Mouse (Mus musculus) kidney, postnatal 0 days (tissue): ENCODE measurements around the gene Olfr705. TPM values are rescaled to one million over a fixed set of nuclear protein-coding genes. Genes with fewer than 3 reads are reported as not detected.
"Not testable (repeated sequence)": the region's sequence is repeated elsewhere in the genome, so short reads cannot be mapped to it uniquely, and the experiment has no call there.

Experiments
- ATAC-seq: fragments of 200-750 bp; cut with Nextera tagmentation; replicated peaks from 2 replicates; pipeline ENCODE4 v1.8.0; 2017; ENCODE audit warnings: low read depth, moderate number of reproducible peaks, moderate TSS enrichment, moderate library complexity; ENCODE audit not compliant: low FRiP score
- DNase-seq: peaks from one replicate; pipeline ENCODE4 v3.0.0-alpha.2; 2016; ENCODE audit warnings: low spot score
- H3K27ac ChIP-seq: fragments of 300-500 bp; sonication (generic); 2 replicates; pipeline ENCODE4 v1.5.1; 2014; ENCODE audit warnings: mild to moderate bottlenecking
- H3K27me3 ChIP-seq: fragments of 300-500 bp; sonication (generic); 2 replicates; pipeline ENCODE4 v1.6.1; 2014; ENCODE audit warnings: low read length, mixed read lengths; ENCODE audit not compliant: insufficient read depth
- H3K36me3 ChIP-seq: fragments of 300-500 bp; sonication (generic); 2 replicates; pipeline ENCODE4 v1.6.1; 2014; ENCODE audit warnings: low read length, mixed read lengths; ENCODE audit not compliant: insufficient read depth
- H3K4me1 ChIP-seq: fragments of 300-500 bp; sonication (generic); replicated peaks from 2 replicates; pipeline ENCODE4 v1.6.1; 2014; ENCODE audit warnings: antibody characterized with exemption, low read length, mixed read lengths; ENCODE audit not compliant: insufficient read depth
- H3K4me2 ChIP-seq: fragments of 300-500 bp; sonication (generic); 2 replicates; pipeline ENCODE4 v1.6.1; 2014; ENCODE audit warnings: mild to moderate bottlenecking, low read length, moderate library complexity, mixed read lengths
- H3K4me3 ChIP-seq: fragments of 300-500 bp; sonication (generic); replicated peaks from 2 replicates; pipeline ENCODE4 v1.5.1; 2014; ENCODE audit warnings: low read depth, low read length
- H3K9ac ChIP-seq: fragments of 300-500 bp; sonication (generic); 2 replicates; pipeline ENCODE4 v1.6.1; 2014; ENCODE audit warnings: low read depth, low read length
- H3K9me3 ChIP-seq: fragments of 300-500 bp; sonication (generic); replicated peaks from 2 replicates; pipeline ENCODE4 v1.6.1; 2016; ENCODE audit warnings: low read length, inconsistent platforms, mixed read lengths
- CTCF ChIP-seq: IDR thresholded peaks from 2 replicates; pipeline ENCODE4 v1.5.1; 2016; ENCODE audit warnings: antibody characterized with exemption, low read depth, mild to moderate bottlenecking, moderate library complexity
- WGBS: fragments of 180-500 bp; shearing (Covaris S2); extraction: QIAGEN DNeasy Blood & Tissue Kit; methylation state at CpG from one replicate; pipeline ENCODE4 v1.1.7; 2014; 5-methylcytosine and 5-hydroxymethylcytosine counted together
- polyA plus RNA-seq: library from polyadenylated mRNA; unstranded; fragments of >200 nt; fragmentation: Nextera tagmentation; extraction: Ambion mirVana; gene quantifications from 2 replicates; pipeline ENCODE4 v1.2.1, GENCODE M21; 2015

Gene Olfr705
- polyA plus RNA-seq, result not detected in 2 replicates

DNA sequence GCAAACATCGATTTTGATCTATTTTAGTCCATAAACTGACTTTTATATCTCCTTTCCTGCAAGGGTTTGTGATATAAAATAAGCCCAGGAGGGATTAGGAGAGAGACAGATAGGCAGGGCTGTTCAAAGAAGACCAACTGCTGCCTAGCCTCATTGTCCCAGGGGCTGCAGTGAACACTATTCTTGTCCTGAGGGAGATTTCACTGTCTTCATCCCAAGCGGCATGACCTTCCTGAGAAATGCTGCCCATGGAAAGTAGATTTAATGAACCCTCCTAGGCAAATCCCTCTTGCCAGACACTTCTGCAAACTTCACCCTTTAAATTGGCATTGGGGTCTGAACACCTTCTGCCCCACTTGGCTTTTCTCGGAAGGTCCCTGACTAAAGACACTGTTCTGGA, at the start of gene Olfr705:
Gene Olfr705, minus strand, starts transcription at position 101 of the 400 bp plus-strand sequence.
- no peak within 1 kb of the TSS for H3K4me2 ChIP-seq
- no peak for ATAC-seq
- DNase-seq, result no peak
- H3K9me3 ChIP-seq, result no peaks in the 10 kb centered on the region
- no peaks in the 10 kb centered on the region for H3K27me3 ChIP-seq
- no peak within 1 kb of the TSS for H3K9ac ChIP-seq
- H3K27ac ChIP-seq, result no peak within 1 kb of the TSS
- TF ChIP-seq CTCF, result no peak
- no peaks in the 10 kb centered on the region for H3K4me1 ChIP-seq
- WGBS, result 76% methylated on average over 3 of the region's 3 CpGs
- no peaks in the 10 kb centered on the region for H3K36me3 ChIP-seq
- no peak within 1 kb of the TSS for H3K4me3 ChIP-seq

DNA sequence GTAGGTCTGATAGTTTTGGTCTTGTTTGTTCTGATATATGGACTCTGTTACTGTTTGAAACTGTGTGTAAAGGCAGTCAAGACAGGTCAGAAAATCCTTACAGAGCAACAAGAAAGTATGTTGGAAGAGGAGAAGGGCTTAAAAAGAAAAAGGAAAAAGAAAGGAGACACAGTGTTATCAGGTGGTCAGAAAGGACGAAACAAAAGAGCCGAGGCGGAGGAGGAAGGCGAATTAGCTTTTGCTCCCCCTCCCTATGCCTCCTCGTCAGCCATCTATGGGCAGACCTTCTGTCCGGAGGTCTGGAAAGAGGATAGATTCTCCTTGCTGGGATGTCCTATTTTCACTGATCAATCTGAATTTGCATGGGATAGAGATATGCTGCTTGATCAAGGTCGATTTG, 44.3 kb upstream of the Olfr705 start:
- H3K9me3 ChIP-seq, H3K36me3 ChIP-seq, DNase-seq, H3K9ac ChIP-seq, H3K4me1 ChIP-seq, H3K4me2 ChIP-seq, ATAC-seq, H3K27ac ChIP-seq, H3K4me3 ChIP-seq, H3K27me3 ChIP-seq: not testable (repeated sequence)
- 93% methylated on average over 2 of the region's 7 CpGs for WGBS

DNA sequence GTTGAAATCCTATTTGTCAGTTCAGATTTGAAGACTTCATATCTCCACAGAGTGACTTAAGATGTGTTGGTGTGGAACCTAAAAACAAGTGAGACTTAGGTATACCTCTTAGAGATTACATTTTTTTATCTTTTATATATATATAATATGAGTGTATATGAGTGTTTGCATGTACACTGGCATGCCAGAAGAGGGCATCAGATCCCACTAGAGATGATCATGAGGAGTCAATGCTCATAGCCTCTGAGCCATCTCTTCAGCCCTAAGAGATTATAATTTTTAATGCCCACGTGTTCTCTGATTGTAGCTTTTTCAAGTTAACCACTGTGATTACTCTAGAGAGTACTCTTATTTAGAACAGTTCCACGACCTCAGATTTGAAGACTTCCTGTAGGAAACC, 31.0 kb upstream of the Olfr705 start, which contains the start of gene Olfr1532-ps1:
Gene Olfr1532-ps1, plus strand, starts transcription at position 326 of the 400 bp plus-strand sequence.
- 74% methylated on average over 2 of the region's 2 CpGs for WGBS
- Histone ChIP-seq H3K36me3 (no peaks in the 10 kb centered on the region), H3K9me3 (no peaks in the 10 kb centered on the region), H3K4me1 (no peaks in the 10 kb centered on the region), H3K9ac (no peak within 1 kb of the TSS), H3K4me2 (no peak within 1 kb of the TSS), H3K27ac (no peak within 1 kb of the TSS), H3K27me3 (no peaks in the 10 kb centered on the region), H3K4me3 (no peak within 1 kb of the TSS)
- DNase-seq (no peak), ATAC-seq (no peak)
- no peak for TF ChIP-seq CTCF

DNA sequence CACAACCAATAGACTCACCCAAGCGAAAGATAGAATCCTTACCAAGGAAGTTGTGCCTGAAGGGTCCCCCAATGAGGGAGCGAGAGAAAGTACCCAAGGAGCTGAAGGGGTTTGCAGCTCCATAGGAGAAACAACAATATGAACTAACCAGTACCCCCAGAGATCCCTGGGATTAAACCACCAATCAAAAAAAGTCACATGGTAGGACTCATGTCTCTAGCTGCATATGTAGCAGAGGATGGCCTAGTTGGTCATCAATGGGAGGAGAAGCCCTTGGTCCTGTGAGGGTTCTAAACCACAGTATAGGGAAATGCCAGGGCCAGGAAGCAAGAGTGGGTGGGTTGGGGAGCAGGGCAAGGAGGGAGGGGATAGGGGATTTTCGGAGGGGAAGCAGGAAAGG, 24.4 kb upstream of the Olfr705 start, which contains the start of gene Olfr707:
Gene Olfr707, minus strand, starts transcription at position 101 of the 400 bp plus-strand sequence.
- H3K36me3 ChIP-seq, H3K4me3 ChIP-seq, H3K4me1 ChIP-seq, H3K4me2 ChIP-seq, DNase-seq, H3K27ac ChIP-seq, H3K9me3 ChIP-seq, ATAC-seq, H3K27me3 ChIP-seq, H3K9ac ChIP-seq: not testable (repeated sequence)
- 87% methylated on average over 3 of the region's 3 CpGs for WGBS

DNA sequence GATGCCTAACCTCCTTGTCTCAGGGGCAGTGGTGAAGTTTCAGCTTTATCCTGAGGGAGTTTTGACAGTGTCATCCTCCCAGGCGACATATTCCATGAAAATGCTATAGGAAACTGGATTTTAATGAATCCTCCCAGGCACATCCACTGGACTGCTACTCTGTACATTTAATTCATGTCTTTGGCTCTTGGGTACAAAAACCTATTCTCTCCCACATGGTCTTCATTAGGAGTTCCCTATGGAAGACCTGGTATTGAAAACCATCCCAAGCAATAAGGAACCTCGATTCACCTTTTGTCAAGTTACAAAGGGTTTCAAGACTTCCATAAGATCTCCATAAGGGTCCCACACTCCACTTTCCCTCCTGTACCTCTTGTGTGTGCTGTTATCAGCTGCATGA, 11.4 kb upstream of the Olfr705 start, which contains the start of gene Olfr706:
Gene Olfr706, minus strand, starts transcription at position 101 of the 400 bp plus-strand sequence.
- ATAC-seq (no peak), DNase-seq (no peak)
- H3K36me3 ChIP-seq, result no peaks in the 10 kb centered on the region
- no peak within 1 kb of the TSS for H3K4me2 ChIP-seq
- H3K9me3 ChIP-seq, result no peaks in the 10 kb centered on the region
- no peaks in the 10 kb centered on the region for H3K27me3 ChIP-seq
- no peak for TF ChIP-seq CTCF
- no peak within 1 kb of the TSS for H3K27ac ChIP-seq
- H3K9ac ChIP-seq, result no peak within 1 kb of the TSS
- H3K4me1 ChIP-seq, result no peaks in the 10 kb centered on the region
- WGBS, result 83% methylated on average over 2 of the region's 2 CpGs
- no peak within 1 kb of the TSS for H3K4me3 ChIP-seq

DNA sequence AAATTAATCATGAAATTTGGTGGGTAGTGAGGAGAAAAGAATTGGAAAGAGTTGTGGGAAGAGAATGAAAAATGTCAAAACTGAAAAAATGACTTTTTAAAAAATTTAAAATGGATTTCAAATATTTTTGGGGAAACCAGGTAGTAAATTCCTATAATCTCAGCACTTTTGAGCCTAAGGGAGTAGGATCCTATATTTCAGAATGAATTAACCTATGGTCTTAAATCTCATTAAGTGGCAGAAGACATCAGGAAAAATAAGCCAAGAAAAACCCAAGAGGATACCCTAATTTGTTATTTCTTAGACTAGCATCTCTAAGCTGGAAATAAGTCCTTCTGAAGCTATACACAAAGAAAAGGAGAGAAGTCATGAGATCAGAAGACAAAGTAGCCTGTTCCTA, 13.8 kb downstream of the Olfr705 start, which contains the start of gene Olfr704:
Gene Olfr704, plus strand, starts transcription at position 301 of the 400 bp plus-strand sequence.
- Histone ChIP-seq H3K9me3 (no peaks in the 10 kb centered on the region), H3K27me3 (no peaks in the 10 kb centered on the region), H3K4me2 (no peak within 1 kb of the TSS), H3K9ac (no peak within 1 kb of the TSS), H3K27ac (no peak within 1 kb of the TSS), H3K4me1 (no peaks in the 10 kb centered on the region), H3K36me3 (no peaks in the 10 kb centered on the region), H3K4me3 (no peak within 1 kb of the TSS)
- no peak for DNase-seq
- ATAC-seq, result no peak
- TF ChIP-seq CTCF, result no peak

DNA sequence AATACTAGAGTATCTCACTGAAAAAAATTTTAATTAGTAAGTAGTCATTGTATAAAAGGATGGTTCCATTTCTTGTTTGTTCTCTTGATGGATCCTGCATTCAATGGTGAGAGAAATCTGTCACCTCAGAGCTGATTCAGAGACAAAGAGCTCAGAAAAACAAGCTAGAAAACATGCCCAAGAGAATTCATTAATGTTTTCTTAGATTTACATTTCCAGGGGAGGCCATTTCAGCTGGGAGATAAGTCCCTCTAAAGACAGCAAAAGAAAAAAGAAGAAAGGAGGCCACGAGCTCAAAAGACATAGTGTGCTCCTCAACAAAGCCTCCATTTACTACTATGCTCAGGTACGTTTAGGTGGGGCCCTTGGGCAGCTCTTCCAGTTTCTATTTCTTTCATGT, 33.6 kb downstream of the Olfr705 start, which contains the start of gene Olfr703:
Gene Olfr703, plus strand, starts transcription at position 301 of the 400 bp plus-strand sequence.
- Histone ChIP-seq H3K4me3 (no peak within 1 kb of the TSS), H3K27ac (no peak within 1 kb of the TSS), H3K27me3 (no peaks in the 10 kb centered on the region), H3K9me3 (no peaks in the 10 kb centered on the region), H3K36me3 (no peaks in the 10 kb centered on the region), H3K4me2 (no peak within 1 kb of the TSS), H3K4me1 (no peaks in the 10 kb centered on the region), H3K9ac (no peak within 1 kb of the TSS)
- no peak for DNase-seq
- 56% methylated on average over 2 of the region's 2 CpGs for WGBS
- ATAC-seq, result no peak
- TF ChIP-seq CTCF, result no peak
